Mouse (Mus musculus): Measurements from ENCODE around the gene H6pd. TPM values are rescaled to one million over a fixed set of nuclear protein-coding genes. Genes with fewer than 3 reads are reported as not detected.

The H6pd gene
- polyA plus RNA-seq, 1 experiment, result 22.0 TPM

GRCm38 (mm10) chr4:149936921-149937320, 71.9 kb downstream of the H6pd start:
- H3K4me1 ChIP-seq (ENCODE audit: control insufficient read depth, insufficient read depth, insufficient read length, low read length), result peaks cover 26% of the 10 kb centered on the region
- WGBS, result 70% methylated on average over 5 of the region's 5 CpGs
- TF ChIP-seq CTCF (IDR thresholded peaks at IDR 0.05; ENCODE audit: extremely low read depth, insufficient read length, insufficient replicate concordance, low read depth, low read length) (no peak), POLR2A (IDR thresholded peaks at IDR 0.05; ENCODE audit: low read depth, low read length) (no peak)
- no peaks in the 10 kb centered on the region for H3K36me3 ChIP-seq (ENCODE audit: control insufficient read depth, insufficient read depth, low read length)
- H3K4me3 ChIP-seq (ENCODE audit: low read depth, low read length), result no peak overlapping the region
- H3K27ac ChIP-seq (ENCODE audit: insufficient read depth, low read depth, low read length), result no peak overlapping the region
- H3K27me3 ChIP-seq (ENCODE audit: control insufficient read depth, insufficient read depth, low read length), result no peaks in the 10 kb centered on the region

GRCm38 (mm10) chr4:149935470-149935869, 73.4 kb downstream of the H6pd start:
- no peaks in the 10 kb centered on the region for H3K27me3 ChIP-seq (ENCODE audit: control insufficient read depth, insufficient read depth, low read length)
- H3K4me3 ChIP-seq (ENCODE audit: low read depth, low read length), result no peak overlapping the region
- WGBS, result 89% methylated on average over 6 of the region's 6 CpGs
- H3K27ac ChIP-seq (ENCODE audit: insufficient read depth, low read depth, low read length), result no peak overlapping the region
- peaks cover 17% of the 10 kb centered on the region for H3K4me1 ChIP-seq (ENCODE audit: control insufficient read depth, insufficient read depth, insufficient read length, low read length)
- TF ChIP-seq CTCF (IDR thresholded peaks at IDR 0.05; ENCODE audit: extremely low read depth, insufficient read length, insufficient replicate concordance, low read depth, low read length), result no peak
- no peak for TF ChIP-seq POLR2A (IDR thresholded peaks at IDR 0.05; ENCODE audit: low read depth, low read length)
- no peaks in the 10 kb centered on the region for H3K36me3 ChIP-seq (ENCODE audit: control insufficient read depth, insufficient read depth, low read length)

GRCm38 (mm10) chr4:149933519-149934245, 75.1 kb downstream of the H6pd start:
- no peak overlapping the region for H3K4me3 ChIP-seq (ENCODE audit: low read depth, low read length)
- 0 out of 2 replicates have a peak, but pooled peaks have one; percentile 8 for TF ChIP-seq CTCF (IDR thresholded peaks at IDR 0.05; ENCODE audit: extremely low read depth, insufficient read length, insufficient replicate concordance, low read depth, low read length)
- TF ChIP-seq POLR2A (IDR thresholded peaks at IDR 0.05; ENCODE audit: low read depth, low read length), result no peak
- peaks cover 13% of the 10 kb centered on the region for H3K4me1 ChIP-seq (ENCODE audit: control insufficient read depth, insufficient read depth, insufficient read length, low read length)
- H3K36me3 ChIP-seq (ENCODE audit: control insufficient read depth, insufficient read depth, low read length), result no peaks in the 10 kb centered on the region
- H3K27ac ChIP-seq (ENCODE audit: insufficient read depth, low read depth, low read length), result peak overlapping the region; percentile 89
- WGBS, result 32% methylated on average over 16 of the region's 16 CpGs
- H3K27me3 ChIP-seq (ENCODE audit: control insufficient read depth, insufficient read depth, low read length), result no peaks in the 10 kb centered on the region

- H3K27me3 ChIP-seq (ENCODE audit: control insufficient read depth, insufficient read depth, low read length), result no peaks in the 10 kb centered on the region
- TF ChIP-seq POLR2A (IDR thresholded peaks at IDR 0.05; ENCODE audit: low read depth, low read length) (no peak), CTCF (IDR thresholded peaks at IDR 0.05; ENCODE audit: extremely low read depth, insufficient read length, insufficient replicate concordance, low read depth, low read length) (no peak)
- H3K4me3 ChIP-seq (ENCODE audit: low read depth, low read length), result no peak overlapping the region
- 84% methylated on average over 7 of the region's 7 CpGs for WGBS
- peak overlapping the region; percentile 89; the same call in 1 of the 2 replicates for H3K27ac ChIP-seq (ENCODE audit: insufficient read depth, low read depth, low read length)
- peaks cover 13% of the 10 kb centered on the region for H3K4me1 ChIP-seq (ENCODE audit: control insufficient read depth, insufficient read depth, insufficient read length, low read length)
- H3K36me3 ChIP-seq (ENCODE audit: control insufficient read depth, insufficient read depth, low read length), result no peaks in the 10 kb centered on the region
These were observed 75.8 kb downstream of the H6pd start for GRCm38 (mm10) chr4:149933025-149933424.

GRCm38 (mm10) chr4:149932108-149932815, 76.6 kb downstream of the H6pd start:
- no peak overlapping the region for H3K4me3 ChIP-seq (ENCODE audit: low read depth, low read length)

GRCm38 (mm10) chr4:149930755-149931154, 78.1 kb downstream of the H6pd start:
- 61% methylated on average over 3 of the region's 3 CpGs for WGBS
- Histone ChIP-seq H3K27me3 (ENCODE audit: control insufficient read depth, insufficient read depth, low read length) (no peaks in the 10 kb centered on the region), H3K27ac (ENCODE audit: insufficient read depth, low read depth, low read length) (no peak overlapping the region), H3K36me3 (ENCODE audit: control insufficient read depth, insufficient read depth, low read length) (no peaks in the 10 kb centered on the region), H3K4me1 (ENCODE audit: control insufficient read depth, insufficient read depth, insufficient read length, low read length) (peaks cover 13% of the 10 kb centered on the region), H3K4me3 (ENCODE audit: low read depth, low read length) (no peak overlapping the region)
- TF ChIP-seq CTCF (IDR thresholded peaks at IDR 0.05; ENCODE audit: extremely low read depth, insufficient read length, insufficient replicate concordance, low read depth, low read length), result no peak
- TF ChIP-seq POLR2A (IDR thresholded peaks at IDR 0.05; ENCODE audit: low read depth, low read length), result no peak

More at GRCm38 (mm10) chr4:149932108-149932815, 76.6 kb downstream of the H6pd start:
- WGBS, result 88% methylated on average over 9 of the region's 9 CpGs
- no peaks in the 10 kb centered on the region for H3K36me3 ChIP-seq (ENCODE audit: control insufficient read depth, insufficient read depth, low read length)
- peaks cover 13% of the 10 kb centered on the region for H3K4me1 ChIP-seq (ENCODE audit: control insufficient read depth, insufficient read depth, insufficient read length, low read length)
- TF ChIP-seq POLR2A (IDR thresholded peaks at IDR 0.05; ENCODE audit: low read depth, low read length) (no peak), CTCF (IDR thresholded peaks at IDR 0.05; ENCODE audit: extremely low read depth, insufficient read length, insufficient replicate concordance, low read depth, low read length) (no peak)
- no peaks in the 10 kb centered on the region for H3K27me3 ChIP-seq (ENCODE audit: control insufficient read depth, insufficient read depth, low read length)
- H3K27ac ChIP-seq (ENCODE audit: insufficient read depth, low read depth, low read length), result no peak overlapping the region

Other genes with a start within 250 kb of the H6pd start
- 4.5 and 5.3 TPM in 2 replicates for gene Slc25a33, start 234.7 kb downstream of the H6pd start, polyA plus RNA-seq (2012; rRNA removed)
- gene Spsb1, start 54.0 kb downstream of the H6pd start, polyA plus RNA-seq (2012; rRNA removed), result 17.4 and 27.3 TPM in 2 replicates
- 2.6 and 3.5 TPM in 2 replicates for gene Gpr157, start 78.3 kb upstream of the H6pd start, polyA plus RNA-seq (2012; rRNA removed)
- gene Slc2a5, start 110.3 kb upstream of the H6pd start, polyA plus RNA-seq (2012; rRNA removed), result 165 and 177 TPM in 2 replicates
- 47.2 and 68.9 TPM in 2 replicates for gene Slc2a7, start 139.9 kb upstream of the H6pd start, polyA plus RNA-seq (2012; rRNA removed)
- gene Car6, start 192.3 kb upstream of the H6pd start, polyA plus RNA-seq (2012; rRNA removed), result 0.14 TPM in 1 of 2 replicates, not detected in the other
- 223 and 498 TPM in 2 replicates for gene Eno1, start 227.7 kb upstream of the H6pd start, polyA plus RNA-seq (2012; rRNA removed)